Mouse (Mus musculus): ENCODE measurements around the gene Fam117a. TPM values are rescaled to one million over a fixed set of nuclear protein-coding genes. Genes with fewer than 3 reads are reported as not detected.

Gene Fam117a
- polyA plus RNA-seq, 1 experiment from 2014 or later: 2.5 TPM

DNA sequence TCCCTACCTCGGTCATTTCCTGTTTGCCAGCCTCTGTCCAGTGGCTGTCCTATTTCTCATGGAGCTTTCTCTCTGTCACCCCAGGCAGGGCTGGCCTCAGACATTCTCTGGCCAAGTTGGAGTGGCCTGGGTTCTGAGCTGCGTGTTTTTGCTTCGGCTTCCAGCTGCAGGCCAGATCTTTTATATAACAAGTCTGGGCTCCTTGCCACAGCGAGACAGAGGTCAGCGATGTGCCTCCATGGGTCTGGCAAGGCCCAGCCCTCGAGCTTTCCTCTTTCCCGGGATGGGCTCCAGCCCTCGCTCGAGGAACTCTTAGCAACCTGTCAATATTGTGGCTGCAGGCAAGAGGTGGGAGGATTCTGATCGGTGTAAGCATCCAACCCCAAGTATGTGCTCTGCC is 28.8 kb downstream of the Fam117a start:
- Histone ChIP-seq H3K27ac (replicated peaks; ENCODE audit: low read depth, low read length) (no peak overlapping the region), H3K36me3 (ENCODE audit: control insufficient read depth, insufficient read depth, low read length) (no peaks in the 10 kb centered on the region), H3K4me2 (ENCODE audit: low read length) (no peak overlapping the region), H3K4me1 (ENCODE audit: control insufficient read depth, insufficient read depth, low read length) (no peaks in the 10 kb centered on the region), H3K9me3 (ENCODE audit: control insufficient read depth, low read length) (no peaks in the 10 kb centered on the region), H3K4me3 (replicated peaks; ENCODE audit: low read depth, low read length) (no peak overlapping the region), H3K27me3 (ENCODE audit: control insufficient read depth, insufficient read depth, low read length) (no peaks in the 10 kb centered on the region), H3K9ac (replicated peaks; ENCODE audit: low read length) (no peak overlapping the region)
- ATAC-seq (ENCODE audit: low FRiP score, low TSS enrichment): no peak
- peak; percentile 11 for DNase-seq
- 85% methylated on average over 10 of the region's 10 CpGs for WGBS

- Histone ChIP-seq H3K27ac (replicated peaks; ENCODE audit: low read depth, low read length) (no peak overlapping the region), H3K9ac (replicated peaks; ENCODE audit: low read length) (no peak overlapping the region), H3K4me2 (ENCODE audit: low read length) (no peak overlapping the region), H3K4me3 (replicated peaks; ENCODE audit: low read depth, low read length) (no peak overlapping the region), H3K4me1 (ENCODE audit: control insufficient read depth, insufficient read depth, low read length) (no peaks in the 10 kb centered on the region), H3K27me3 (ENCODE audit: control insufficient read depth, insufficient read depth, low read length) (no peaks in the 10 kb centered on the region), H3K36me3 (ENCODE audit: control insufficient read depth, insufficient read depth, low read length) (no peaks in the 10 kb centered on the region), H3K9me3 (ENCODE audit: control insufficient read depth, low read length) (no peaks in the 10 kb centered on the region)
- no peak for ATAC-seq (ENCODE audit: low FRiP score, low TSS enrichment)
- no peak for DNase-seq
- 79% methylated on average over 6 of the region's 6 CpGs for WGBS
These were observed 29.6 kb downstream of the Fam117a start for GRCm38 (mm10) chr11:95366280-95366897.

- H3K9me3 ChIP-seq (ENCODE audit: control insufficient read depth, low read length): no peaks in the 10 kb centered on the region
- H3K9ac ChIP-seq (replicated peaks; ENCODE audit: low read length): no peak overlapping the region
- no peaks in the 10 kb centered on the region for H3K4me1 ChIP-seq (ENCODE audit: control insufficient read depth, insufficient read depth, low read length)
- H3K27ac ChIP-seq (replicated peaks; ENCODE audit: low read depth, low read length): no peak overlapping the region
- WGBS: 85% methylated on average over 8 of the region's 8 CpGs
- no peak overlapping the region for H3K4me2 ChIP-seq (ENCODE audit: low read length)
- no peak overlapping the region for H3K4me3 ChIP-seq (replicated peaks; ENCODE audit: low read depth, low read length)
- DNase-seq: no peak
- H3K27me3 ChIP-seq (ENCODE audit: control insufficient read depth, insufficient read depth, low read length): no peaks in the 10 kb centered on the region
- ATAC-seq (ENCODE audit: low FRiP score, low TSS enrichment): no peak
- H3K36me3 ChIP-seq (ENCODE audit: control insufficient read depth, insufficient read depth, low read length): no peaks in the 10 kb centered on the region
These were observed 30.4 kb downstream of the Fam117a start for GRCm38 (mm10) chr11:95367011-95367735.

DNA sequence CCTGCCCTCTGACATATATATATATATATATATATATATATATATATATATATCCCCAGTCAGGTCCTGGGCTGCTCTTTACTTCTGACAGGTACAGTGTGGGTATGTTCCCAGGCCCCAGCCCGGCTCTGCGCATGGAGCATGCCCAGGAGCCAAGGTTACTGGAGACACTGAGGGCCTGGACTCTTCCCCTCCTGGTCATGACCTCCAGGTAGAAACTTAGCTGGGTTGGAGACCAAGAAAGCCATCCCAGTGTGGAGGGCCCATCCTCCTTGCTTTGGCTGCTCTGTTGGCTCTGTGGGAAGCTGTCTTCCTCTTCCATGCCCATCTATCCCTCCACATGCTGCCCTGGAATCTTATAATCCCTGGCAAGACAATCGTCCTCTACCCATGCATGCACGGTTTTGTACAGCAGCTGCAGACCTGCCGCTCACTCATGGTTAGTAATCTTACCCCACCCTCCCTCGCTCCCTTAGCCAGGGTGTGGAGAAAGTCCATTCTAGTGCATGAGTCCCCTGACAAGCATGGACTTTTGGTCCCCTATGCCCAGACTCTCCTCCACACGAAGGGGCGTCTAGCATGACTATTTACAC is 31.5 kb downstream of the Fam117a start:
- H3K9ac ChIP-seq (replicated peaks; ENCODE audit: low read length): no peak overlapping the region
- ATAC-seq (ENCODE audit: low FRiP score, low TSS enrichment) (no peak), DNase-seq (no peak)
- no peaks in the 10 kb centered on the region for H3K27me3 ChIP-seq (ENCODE audit: control insufficient read depth, insufficient read depth, low read length)
- H3K9me3 ChIP-seq (ENCODE audit: control insufficient read depth, low read length): no peaks in the 10 kb centered on the region
- H3K36me3 ChIP-seq (ENCODE audit: control insufficient read depth, insufficient read depth, low read length): no peaks in the 10 kb centered on the region
- no peaks in the 10 kb centered on the region for H3K4me1 ChIP-seq (ENCODE audit: control insufficient read depth, insufficient read depth, low read length)
- WGBS: 84% methylated on average over 8 of the region's 8 CpGs
- H3K4me3 ChIP-seq (replicated peaks; ENCODE audit: low read depth, low read length): no peak overlapping the region
- H3K4me2 ChIP-seq (ENCODE audit: low read length): no peak overlapping the region
- no peak overlapping the region for H3K27ac ChIP-seq (replicated peaks; ENCODE audit: low read depth, low read length)

- Histone ChIP-seq H3K9ac (replicated peaks; ENCODE audit: low read length) (no peak overlapping the region), H3K36me3 (ENCODE audit: control insufficient read depth, insufficient read depth, low read length) (no peaks in the 10 kb centered on the region), H3K27me3 (ENCODE audit: control insufficient read depth, insufficient read depth, low read length) (no peaks in the 10 kb centered on the region), H3K4me1 (ENCODE audit: control insufficient read depth, insufficient read depth, low read length) (no peaks in the 10 kb centered on the region), H3K9me3 (ENCODE audit: control insufficient read depth, low read length) (no peaks in the 10 kb centered on the region), H3K4me2 (ENCODE audit: low read length) (no peak overlapping the region), H3K4me3 (replicated peaks; ENCODE audit: low read depth, low read length) (no peak overlapping the region), H3K27ac (replicated peaks; ENCODE audit: low read depth, low read length) (no peak overlapping the region)
- DNase-seq: no peak
- ATAC-seq (ENCODE audit: low FRiP score, low TSS enrichment): no peak
- 90% methylated on average over 4 of the region's 4 CpGs for WGBS
These were observed 32.1 kb downstream of the Fam117a start for GRCm38 (mm10) chr11:95368871-95369270.

GRCm38 (mm10) chr11:95369964-95370890 is 33.4 kb downstream of the Fam117a start:
- WGBS: 71% methylated on average over 15 of the region's 15 CpGs
- no peaks in the 10 kb centered on the region for H3K9me3 ChIP-seq (ENCODE audit: control insufficient read depth, low read length)
- H3K4me3 ChIP-seq (replicated peaks; ENCODE audit: low read depth, low read length): no peak overlapping the region
- DNase-seq (peak; percentile 21), ATAC-seq (ENCODE audit: low FRiP score, low TSS enrichment) (no peak)
- H3K9ac ChIP-seq (replicated peaks; ENCODE audit: low read length): 0 out of 2 replicates have a peak overlapping the region, but pooled peaks have one; percentile 9
- no peak overlapping the region for H3K4me2 ChIP-seq (ENCODE audit: low read length)
- no peaks in the 10 kb centered on the region for H3K36me3 ChIP-seq (ENCODE audit: control insufficient read depth, insufficient read depth, low read length)
- H3K27ac ChIP-seq (replicated peaks; ENCODE audit: low read depth, low read length): no peak overlapping the region
- H3K4me1 ChIP-seq (ENCODE audit: control insufficient read depth, insufficient read depth, low read length): no peaks in the 10 kb centered on the region
- no peaks in the 10 kb centered on the region for H3K27me3 ChIP-seq (ENCODE audit: control insufficient read depth, insufficient read depth, low read length)

- Histone ChIP-seq H3K9me3 (ENCODE audit: control insufficient read depth, low read length) (no peaks in the 10 kb centered on the region), H3K27ac (replicated peaks; ENCODE audit: low read depth, low read length) (no peak overlapping the region), H3K4me1 (ENCODE audit: control insufficient read depth, insufficient read depth, low read length) (no peaks in the 10 kb centered on the region), H3K4me2 (ENCODE audit: low read length) (no peak overlapping the region), H3K9ac (replicated peaks; ENCODE audit: low read length) (no peak overlapping the region), H3K27me3 (ENCODE audit: control insufficient read depth, insufficient read depth, low read length) (no peaks in the 10 kb centered on the region), H3K4me3 (replicated peaks; ENCODE audit: low read depth, low read length) (no peak overlapping the region), H3K36me3 (ENCODE audit: control insufficient read depth, insufficient read depth, low read length) (no peaks in the 10 kb centered on the region)
- no peak for DNase-seq
- 96% methylated on average over 7 of the region's 7 CpGs for WGBS
- no peak for ATAC-seq (ENCODE audit: low FRiP score, low TSS enrichment)
These were observed 34.4 kb downstream of the Fam117a start for GRCm38 (mm10) chr11:95371182-95371581.

DNA sequence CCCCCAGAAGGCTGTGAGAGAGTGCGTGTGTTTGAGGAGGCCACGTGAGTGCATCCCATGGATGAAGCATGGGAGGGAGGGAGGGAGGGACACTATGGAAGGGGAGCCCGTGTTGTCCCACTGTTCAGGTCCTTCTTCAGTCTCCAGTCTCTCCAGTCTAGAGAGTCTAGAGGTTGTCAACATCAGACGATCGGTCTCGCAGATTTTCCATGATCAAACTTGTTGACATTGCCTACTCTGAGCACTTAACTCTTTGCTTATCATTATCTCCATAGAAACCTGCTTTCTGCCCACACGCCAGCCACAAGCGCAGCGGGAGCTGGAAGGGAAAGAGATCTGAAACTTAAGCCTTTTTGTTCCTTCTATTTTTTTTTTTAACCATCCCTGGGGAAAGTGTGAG is 42.1 kb downstream of the Fam117a start:
- ATAC-seq (ENCODE audit: low FRiP score, low TSS enrichment) (no peak), DNase-seq (no peak)
- H3K4me2 ChIP-seq (ENCODE audit: low read length): no peak overlapping the region
- no peak overlapping the region for H3K9ac ChIP-seq (replicated peaks; ENCODE audit: low read length)
- no peak overlapping the region for H3K27ac ChIP-seq (replicated peaks; ENCODE audit: low read depth, low read length)
- no peaks in the 10 kb centered on the region for H3K9me3 ChIP-seq (ENCODE audit: control insufficient read depth, low read length)
- H3K4me1 ChIP-seq (ENCODE audit: control insufficient read depth, insufficient read depth, low read length): no peaks in the 10 kb centered on the region
- H3K36me3 ChIP-seq (ENCODE audit: control insufficient read depth, insufficient read depth, low read length): peaks cover 3% of the 10 kb centered on the region; the same call in 1 of the 2 replicates
- WGBS: 81% methylated on average over 9 of the region's 9 CpGs
- no peaks in the 10 kb centered on the region for H3K27me3 ChIP-seq (ENCODE audit: control insufficient read depth, insufficient read depth, low read length)
- no peak overlapping the region for H3K4me3 ChIP-seq (replicated peaks; ENCODE audit: low read depth, low read length)

All from midbrain, embryonic 14.5 days (tissue).